Mouse (Mus musculus) layer of hippocampus, adult 9-10 months (tissue): Measurements from ENCODE around the gene Fgd2.
"Not testable (repeated sequence)": the region's sequence is repeated elsewhere in the genome, so short reads cannot be mapped to it uniquely, and the experiment has no call there.

Experiments used
- DNase-seq: peaks from one replicate; pipeline ENCODE4 v3.0.0; 2022; ENCODE audit warnings: low spot score

Fgd2 gene

GRCm38 (mm10) chr17:29360761-29361221 lies at the start of gene Fgd2:
Gene Fgd2 (plus strand): TSS chr17:29360914.
- DNase-seq = no peak

- no peak for DNase-seq
Measured at GRCm38 (mm10) chr17:29311602-29312001, 49.1 kb upstream of the Fgd2 start.

- no peak for DNase-seq
Measured at GRCm38 (mm10) chr17:29312082-29312481, 48.6 kb upstream of the Fgd2 start.

- no peak for DNase-seq
Measured at GRCm38 (mm10) chr17:29313300-29313699, 47.4 kb upstream of the Fgd2 start.

- no peak for DNase-seq
Measured at GRCm38 (mm10) chr17:29315672-29316465, 44.8 kb upstream of the Fgd2 start.

- no peak for DNase-seq
Measured at GRCm38 (mm10) chr17:29316891-29317290, 43.8 kb upstream of the Fgd2 start.

- DNase-seq = not testable (repeated sequence)
Measured at GRCm38 (mm10) chr17:29317380-29317779, 43.3 kb upstream of the Fgd2 start, which contains the start of gene Pi16. Gene Pi16 (plus strand): TSS chr17:29317680.

GRCm38 (mm10) chr17:29318731-29319250 lies 41.9 kb upstream of the Fgd2 start:
- no peak for DNase-seq

GRCm38 (mm10) chr17:29319476-29319875 lies 41.2 kb upstream of the Fgd2 start:
- no peak for DNase-seq

- DNase-seq = no peak
Measured at GRCm38 (mm10) chr17:29319881-29320639, 40.7 kb upstream of the Fgd2 start.

GRCm38 (mm10) chr17:29321765-29322602 lies 38.7 kb upstream of the Fgd2 start:
- DNase-seq = no peak

GRCm38 (mm10) chr17:29322603-29322962 lies 38.1 kb upstream of the Fgd2 start:
- no peak for DNase-seq

GRCm38 (mm10) chr17:29323625-29324024 lies 37.1 kb upstream of the Fgd2 start:
- DNase-seq = no peak

GRCm38 (mm10) chr17:29325831-29326230 lies 34.9 kb upstream of the Fgd2 start:
- no peak for DNase-seq

- DNase-seq = no peak
Measured at GRCm38 (mm10) chr17:29326531-29327529, 33.9 kb upstream of the Fgd2 start.

GRCm38 (mm10) chr17:29327691-29328090 lies 33.0 kb upstream of the Fgd2 start:
- no peak for DNase-seq

- no peak for DNase-seq
Measured at GRCm38 (mm10) chr17:29330221-29330620, 30.5 kb upstream of the Fgd2 start.

- DNase-seq = no peak
Measured at GRCm38 (mm10) chr17:29330671-29331410, 29.9 kb upstream of the Fgd2 start.

- DNase-seq = no peak
Measured at GRCm38 (mm10) chr17:29332186-29332685, 28.5 kb upstream of the Fgd2 start.
